Mouse (Mus musculus) urinary bladder, postnatal 36 days (tissue): Measurements from ENCODE around the gene Ptpra.

ENCODE experiments used
- DNase-seq, 2 experiments: peaks; one replicate each; pipeline ENCODE4 v3.0.0; 2022; ENCODE audit warnings: low spot score in 2 of 2, mixed read lengths in 1 of 2

Ptpra gene

DNA sequence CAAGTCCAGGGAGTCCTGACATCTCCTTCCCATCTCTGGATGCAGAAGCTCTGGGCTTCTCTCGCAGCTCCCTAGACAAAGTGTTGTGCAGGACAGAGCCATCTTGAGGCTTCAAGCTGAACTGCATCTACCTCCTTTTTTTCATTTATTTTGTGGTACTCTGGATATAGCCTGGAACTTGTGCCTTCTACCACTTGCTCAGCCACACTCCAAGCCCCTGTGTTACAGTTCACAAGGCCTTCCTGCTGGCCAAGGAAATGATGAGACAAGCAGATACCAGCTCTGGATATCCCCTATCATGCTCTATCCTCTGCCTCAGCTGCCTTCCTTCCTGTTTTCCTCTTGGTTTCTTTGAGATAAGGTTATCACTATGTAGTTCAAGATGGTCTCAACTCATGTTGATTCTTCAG lies 147.5 kb downstream of the Ptpra start:
- DNase-seq = no peak

DNA sequence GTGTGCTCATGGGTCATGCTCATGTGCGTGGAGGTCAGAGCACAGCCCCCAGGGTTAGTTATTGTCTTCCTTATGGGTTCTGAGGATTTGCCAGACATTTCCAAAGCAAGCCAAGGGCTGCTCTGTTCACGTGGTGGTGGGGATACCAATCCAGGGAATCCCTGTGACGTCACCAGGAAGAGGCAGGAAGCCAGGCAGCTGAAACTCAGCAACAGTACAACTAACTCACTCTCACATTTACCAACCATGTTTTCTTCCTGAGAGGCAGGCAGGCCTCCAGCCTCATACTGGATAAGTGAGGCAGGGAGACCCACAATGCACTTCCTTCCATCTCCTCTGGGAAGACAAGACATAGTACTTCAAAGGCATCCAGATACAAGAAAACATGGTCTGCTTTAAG lies 148.3 kb downstream of the Ptpra start:
- no peak for DNase-seq

DNA sequence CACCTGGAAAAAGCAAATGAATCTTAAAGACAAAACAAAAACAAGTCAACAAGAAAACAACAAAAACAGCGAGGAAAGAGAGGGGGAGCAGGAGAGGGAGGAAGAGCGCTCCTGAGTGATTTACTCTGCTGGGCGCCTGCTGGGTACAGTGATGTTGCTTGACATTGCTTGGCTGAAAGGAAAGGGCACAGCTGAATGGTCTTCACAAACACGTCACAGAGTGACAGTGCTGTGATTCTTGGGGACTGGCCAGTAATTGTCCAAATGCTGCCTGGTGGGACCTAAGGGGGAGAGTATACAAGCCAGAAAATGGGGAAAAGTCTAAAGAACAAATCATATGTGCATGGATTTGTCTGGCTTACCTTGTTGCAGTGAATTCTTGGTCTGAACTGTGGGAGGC lies 152.1 kb downstream of the Ptpra start:
- DNase-seq = no peak
